Mouse (Mus musculus) adrenal gland, postnatal 14 days (tissue): ENCODE measurements at regions not wholly inside any gene's neighbourhood (a gene's known extent, or its start where the extent isn't known, plus 50 kb on each side); places are given as distances from the start of the nearest gene placed in this dataset.
"Not testable (repeated sequence)": the region's sequence is repeated elsewhere in the genome, so short reads cannot be mapped to it uniquely, and the experiment has no call there.

ENCODE experiments used
- DNase-seq: peaks from one replicate; pipeline ENCODE4 v3.0.0; 2021; ENCODE audit warnings: mixed read lengths

- DNase-seq = peak; percentile 18
Observed at GRCm38 (mm10) chr10:99592220-99592619, 167.2 kb downstream of the Csl start.

GRCm38 (mm10) chr10:99595659-99596058 lies 163.8 kb downstream of the Csl start:
- no peak for DNase-seq

DNA sequence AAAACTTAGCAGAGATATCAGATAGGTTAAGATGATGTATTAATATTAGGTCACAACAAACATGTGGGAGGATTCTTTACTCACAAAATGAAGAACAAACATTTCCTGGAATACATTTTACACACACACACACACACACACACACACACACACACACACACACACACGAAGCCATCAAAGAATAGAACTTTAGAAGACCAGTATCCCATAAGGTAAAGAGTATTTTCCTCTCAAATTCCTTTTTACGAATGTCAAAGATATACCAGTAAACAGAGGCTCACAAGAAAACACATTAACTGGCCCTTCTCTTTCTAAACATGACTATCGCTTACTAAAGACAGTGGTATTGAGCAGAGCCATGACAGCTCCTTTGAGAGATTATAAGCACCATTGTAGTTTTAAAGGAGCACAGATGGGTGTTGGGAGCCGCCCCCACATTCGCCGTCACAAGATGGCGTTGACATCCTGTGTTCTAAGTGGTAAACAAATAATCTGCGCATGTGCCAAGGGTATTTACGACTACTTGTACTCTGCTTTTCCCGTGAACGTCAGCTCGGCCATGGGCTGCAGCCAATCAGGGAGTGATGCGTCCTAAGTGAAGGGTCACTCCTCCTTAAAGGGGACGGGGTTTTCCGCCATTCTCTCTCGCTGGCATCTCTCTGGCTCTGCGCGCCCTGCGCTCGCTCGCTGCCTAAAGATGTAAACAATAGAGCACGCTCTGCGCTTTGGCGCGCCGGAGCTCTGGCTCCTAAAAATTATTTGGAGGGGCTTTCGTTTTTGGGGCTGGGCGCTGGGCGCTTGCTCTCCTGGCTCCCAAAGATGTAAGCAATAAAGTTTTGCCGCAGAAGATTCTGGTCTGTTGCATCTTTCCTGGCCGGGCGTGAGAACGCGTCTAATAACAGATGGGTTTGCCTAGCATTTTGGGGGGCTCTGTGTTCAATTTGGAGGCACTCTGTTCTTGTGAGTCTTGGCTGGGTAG lies 160.0 kb downstream of the Csl start:
- not testable (repeated sequence) for DNase-seq

GRCm38 (mm10) chr10:99602331-99602730 lies 157.1 kb downstream of the Csl start:
- DNase-seq = peak; percentile 40

GRCm38 (mm10) chr10:99604172-99604571 lies 155.3 kb downstream of the Csl start:
- DNase-seq = no peak

- DNase-seq = no peak
Observed at GRCm38 (mm10) chr10:99608477-99608876, 151.0 kb downstream of the Csl start.

DNA sequence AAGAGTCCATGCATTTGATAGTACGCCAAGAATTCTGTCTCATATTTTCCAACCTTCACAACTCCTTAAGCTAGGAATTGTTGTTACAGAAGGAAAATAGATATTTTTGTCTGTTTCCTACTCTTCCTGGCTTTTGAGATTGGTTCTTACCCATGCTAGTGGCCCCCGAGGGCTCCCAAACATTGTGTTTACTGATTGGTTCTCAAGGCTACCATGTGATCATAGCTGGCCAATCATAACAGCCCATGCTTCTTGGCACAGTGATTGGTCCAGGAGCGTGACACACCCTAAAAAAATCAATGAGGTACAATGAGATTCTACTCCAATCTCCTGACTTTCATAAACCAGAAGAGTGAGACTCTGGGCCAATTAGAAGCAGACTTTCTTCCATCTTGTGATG lies 150.0 kb downstream of the Csl start:
- no peak for DNase-seq

DNA sequence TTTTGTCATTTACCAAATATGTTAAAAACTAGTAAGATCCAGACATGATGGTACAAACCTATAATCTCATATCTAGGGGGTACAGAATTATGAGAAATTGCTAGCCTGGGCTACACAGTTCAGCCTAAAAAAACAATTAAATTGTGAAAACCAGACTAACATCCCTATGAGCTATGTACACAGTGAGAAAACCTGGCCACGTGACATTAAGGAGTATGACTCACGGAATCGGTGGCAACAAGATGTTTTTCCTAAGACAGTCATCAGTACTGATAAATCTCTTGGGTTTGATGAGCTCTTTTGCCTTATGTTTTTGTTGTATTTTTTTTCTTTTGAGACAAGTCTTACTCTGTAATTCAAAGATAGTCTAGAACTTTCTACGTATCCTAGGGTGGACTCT lies 148.6 kb downstream of the Csl start:
- DNase-seq = no peak

DNA sequence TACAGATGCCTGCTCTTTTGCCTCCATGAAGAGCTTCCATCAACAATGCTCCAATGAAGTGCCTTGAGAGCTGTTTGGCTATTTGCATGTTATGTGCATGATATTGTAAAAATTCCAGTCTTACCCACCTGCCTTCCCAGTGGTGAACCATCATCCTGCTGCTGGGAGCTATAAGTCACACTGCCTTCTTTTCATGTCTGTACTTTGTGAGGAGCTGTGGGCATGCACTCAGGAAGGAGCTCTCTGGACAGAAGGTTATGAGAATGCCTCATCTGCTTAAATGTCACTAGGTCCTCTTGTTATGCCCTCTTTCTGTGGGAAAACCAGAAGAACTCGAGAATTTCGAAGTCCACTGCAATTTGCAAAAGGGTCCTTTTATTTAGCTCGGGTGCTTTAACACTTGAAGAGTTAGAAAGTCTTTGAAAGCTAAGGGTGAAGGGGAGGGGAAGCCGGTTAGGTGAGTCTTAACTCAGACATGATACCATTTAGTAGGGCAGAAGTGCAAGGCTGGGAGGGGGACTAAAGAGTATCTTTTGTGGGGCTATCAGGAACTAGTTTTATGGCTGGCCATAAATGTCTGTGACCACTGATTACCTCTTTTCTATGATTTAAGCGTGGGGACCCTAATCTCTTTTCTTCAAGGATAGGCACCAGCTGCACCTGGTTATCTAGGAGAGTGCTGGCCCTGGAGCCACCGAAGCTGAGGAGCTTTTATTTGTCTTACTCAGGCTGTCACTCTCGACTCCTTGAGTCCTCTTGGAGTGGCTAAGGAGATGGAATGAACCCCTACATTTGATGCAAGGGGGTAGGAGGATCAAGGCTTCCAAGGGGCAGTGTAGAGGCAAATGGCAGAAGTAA lies 144.8 kb downstream of the Csl start:
- no peak for DNase-seq

- DNase-seq = no peak
Observed at GRCm38 (mm10) chr10:99615371-99615770, 144.1 kb downstream of the Csl start.

DNA sequence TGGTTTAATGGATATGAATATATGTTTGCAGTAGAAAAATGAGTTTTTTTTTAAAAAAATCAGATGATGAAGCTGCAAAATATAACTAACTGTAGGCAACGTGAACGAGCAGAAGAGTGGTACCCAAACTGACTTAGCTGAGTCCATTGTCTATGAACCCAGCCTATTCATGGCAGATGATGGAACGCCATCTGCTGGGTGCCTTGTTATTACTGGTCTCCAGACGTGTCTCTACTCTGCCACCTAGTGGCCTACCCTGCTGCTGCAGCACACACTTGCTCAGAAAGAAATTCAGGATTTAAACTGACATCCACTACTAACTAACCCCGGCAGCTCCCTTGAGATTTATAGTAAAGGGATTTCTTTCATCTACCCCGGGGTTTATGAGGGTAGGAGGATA lies 143.7 kb downstream of the Csl start:
- DNase-seq = peak; percentile 92

- no peak for DNase-seq
Observed at GRCm38 (mm10) chr10:99617623-99618022, 141.8 kb downstream of the Csl start.

DNA sequence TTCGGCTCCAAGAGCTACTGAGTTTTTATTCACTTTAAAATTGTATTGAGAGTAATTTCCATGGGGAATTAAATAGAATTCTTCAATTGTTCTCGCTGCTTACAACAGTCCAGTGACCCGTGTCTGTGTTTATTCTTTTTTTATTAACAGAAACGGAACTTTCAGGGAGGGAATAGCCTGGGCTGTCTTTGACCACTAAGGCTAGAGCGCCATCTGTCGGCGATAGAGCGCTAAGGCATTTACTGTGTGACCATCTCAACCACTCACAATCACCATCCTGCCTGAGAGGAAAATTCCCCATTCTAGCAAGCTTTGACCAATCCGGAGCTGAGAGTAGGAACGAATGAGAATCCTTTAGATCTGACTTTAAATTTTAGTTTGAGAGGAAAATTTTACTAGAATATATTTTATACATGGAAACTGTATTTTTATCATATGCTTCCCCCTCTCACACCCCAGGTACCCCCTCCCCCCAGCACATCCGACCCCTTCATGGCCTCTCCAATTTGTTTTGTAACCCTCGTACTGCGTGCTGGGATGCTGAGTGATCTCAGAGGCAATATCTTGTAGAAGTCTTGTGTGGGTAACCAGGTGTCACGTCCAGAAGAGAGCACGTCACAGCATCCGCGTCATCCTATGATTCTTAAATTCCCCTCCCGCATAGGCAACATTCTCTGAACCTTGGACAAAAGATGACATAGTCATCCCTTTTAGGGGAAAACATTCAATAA lies 139.9 kb downstream of the Csl start:
- DNase-seq = peak; percentile 84

- DNase-seq = no peak
Observed at GRCm38 (mm10) chr10:99620489-99620888, 139.0 kb downstream of the Csl start.

DNA sequence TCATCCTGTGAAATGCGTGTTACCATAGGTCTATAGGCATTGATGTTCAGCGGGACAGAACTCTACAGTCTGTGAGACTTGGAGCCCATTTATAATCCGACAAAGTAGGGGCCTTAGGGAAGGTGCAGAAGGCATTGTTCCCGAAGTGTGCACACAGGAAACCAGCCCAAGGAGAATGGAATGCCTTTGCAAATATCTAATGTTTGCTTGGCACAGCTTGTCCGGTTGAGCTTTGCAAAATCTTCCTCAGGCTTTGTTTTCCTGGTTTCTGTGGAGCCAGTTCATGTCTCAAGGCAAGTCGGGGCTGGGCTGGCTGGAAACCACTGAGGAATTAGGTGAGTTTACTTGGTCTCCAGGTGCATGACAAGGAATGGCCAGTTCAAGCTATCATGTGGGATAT lies 132.1 kb downstream of the Csl start:
- DNase-seq = no peak

DNA sequence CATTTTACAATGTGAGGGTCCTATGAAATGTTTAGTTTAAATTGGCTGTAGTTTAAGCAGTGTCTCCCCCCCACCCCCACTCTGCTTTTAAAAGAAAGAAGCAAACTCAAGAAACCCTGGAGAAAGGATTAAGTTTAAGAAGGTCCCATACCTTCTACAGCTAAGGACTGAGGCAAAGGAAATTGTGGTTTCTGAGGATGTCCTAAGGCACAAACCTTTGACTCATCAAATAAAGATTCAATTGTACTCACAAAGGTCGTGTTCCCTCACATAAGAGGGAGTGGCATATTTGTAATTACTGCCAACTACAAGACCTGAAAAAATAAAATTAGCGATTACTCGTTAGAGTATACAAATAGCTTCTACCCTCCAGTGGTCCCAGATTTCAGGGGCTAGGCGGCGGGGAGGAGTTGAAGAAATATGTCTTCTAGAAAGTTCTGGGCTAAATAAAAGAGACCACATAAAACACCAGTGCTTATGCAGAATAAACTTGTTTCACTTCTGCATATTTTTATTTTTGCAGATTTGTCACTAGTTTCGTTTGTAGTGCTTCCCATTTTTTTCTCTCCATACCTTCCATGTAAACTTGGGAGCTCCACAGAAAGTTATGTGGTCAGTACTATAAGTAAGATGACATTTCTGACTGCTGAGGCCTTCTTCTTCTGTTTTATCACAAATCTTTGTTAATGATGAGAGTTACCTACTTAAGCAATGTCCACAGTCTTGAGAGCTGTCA lies 127.0 kb downstream of the Csl start:
- no peak for DNase-seq

DNA sequence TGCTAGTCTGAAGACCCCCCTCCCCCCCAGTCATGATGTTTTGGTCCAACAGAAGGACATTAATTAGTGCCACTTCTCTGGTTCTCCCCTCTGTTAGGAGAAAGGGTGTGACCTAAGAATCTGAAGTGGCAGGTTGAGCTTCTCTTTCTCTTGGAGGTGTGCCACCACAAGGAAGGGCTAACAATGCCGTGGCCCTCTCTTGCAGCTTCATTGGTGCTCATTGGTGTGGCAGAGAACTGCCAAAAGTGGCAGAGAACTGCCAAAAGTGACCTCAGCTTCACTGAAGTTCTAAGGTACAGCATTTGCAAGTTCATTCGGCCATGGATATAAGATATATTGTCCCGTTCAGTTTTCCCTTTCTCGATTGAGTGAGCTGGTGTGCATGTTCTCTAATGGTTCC lies 123.7 kb downstream of the Csl start:
- DNase-seq = no peak

GRCm38 (mm10) chr10:99639022-99639421 lies 120.4 kb downstream of the Csl start:
- DNase-seq = no peak

DNA sequence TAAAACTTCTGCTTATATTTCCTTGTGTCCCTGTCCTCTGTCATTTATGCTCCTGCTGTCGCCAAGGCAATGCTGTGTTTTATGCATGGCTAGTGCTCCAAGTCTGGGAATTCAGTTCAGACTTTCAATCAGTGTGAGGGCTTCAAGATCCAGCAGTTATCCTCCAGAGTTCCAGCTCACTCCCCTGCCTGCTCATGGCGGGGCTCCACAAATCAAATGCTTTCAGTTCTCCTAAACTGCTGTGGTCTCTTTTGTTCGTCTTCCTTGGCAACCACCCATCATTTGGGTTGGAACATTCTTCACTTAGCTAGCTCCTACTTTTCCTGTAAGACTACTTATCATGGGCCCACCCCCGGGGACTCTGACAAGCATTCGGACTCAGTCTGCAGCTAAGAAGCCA lies 120.0 kb downstream of the Csl start:
- no peak for DNase-seq

DNA sequence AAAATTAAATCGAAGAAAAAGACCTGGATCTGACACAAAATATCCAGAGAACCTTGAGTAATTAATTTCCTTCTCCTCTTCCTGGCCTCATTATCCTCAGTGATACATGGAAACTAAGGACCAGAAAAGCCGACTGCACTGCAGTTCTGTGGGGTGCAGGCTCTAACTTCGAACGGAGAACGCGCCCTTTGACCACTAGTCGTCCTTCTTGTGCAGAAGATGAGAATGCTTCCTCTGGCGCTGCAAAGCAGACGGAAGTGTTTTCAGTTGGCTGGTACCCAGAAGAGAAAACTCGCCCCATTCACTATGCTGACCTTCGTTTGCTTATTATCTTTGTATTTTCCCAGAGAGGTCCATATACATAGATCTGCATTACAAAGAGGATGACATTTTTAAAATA lies 117.7 kb downstream of the Csl start:
- DNase-seq = peak; percentile 80

DNA sequence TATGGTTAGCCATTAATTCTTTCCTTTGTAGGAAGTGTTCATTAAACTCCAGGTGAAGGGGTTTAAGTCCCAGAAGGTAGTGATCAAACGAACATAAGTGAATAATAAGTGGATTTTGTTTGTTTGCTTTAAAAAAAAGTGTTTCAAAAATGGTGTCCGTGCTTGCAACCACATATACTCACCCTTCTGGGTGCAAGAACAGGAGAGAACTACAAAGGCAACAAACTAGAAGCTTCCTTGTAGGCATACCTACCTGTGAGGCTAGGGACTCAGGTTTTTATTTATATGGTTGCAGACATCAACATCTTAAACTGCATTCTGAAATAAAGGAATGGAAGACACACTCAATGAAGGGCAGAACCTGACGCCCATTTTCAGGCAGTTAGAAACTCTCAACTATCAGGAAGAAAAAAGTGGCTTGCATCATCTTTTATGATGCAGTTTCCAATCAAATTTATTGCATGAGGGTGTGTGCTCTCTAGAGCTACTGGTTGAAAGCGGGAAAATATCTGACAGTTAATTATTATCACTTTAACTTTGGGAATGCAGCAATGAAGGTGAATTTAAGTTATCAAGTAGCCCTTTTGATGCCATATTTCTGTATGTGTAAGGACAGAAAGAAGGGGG lies 117.1 kb downstream of the Csl start:
- no peak for DNase-seq
